Mouse (Mus musculus) cortical plate, adult 2 months (tissue): ENCODE results near the gene Mlip.

Experiments
- CTCF ChIP-seq: fragments of 200-500 bp; IDR thresholded peaks from 2 replicates; pipeline ENCODE4 v1.5.1; 2011; ENCODE audit warnings: mild to moderate bottlenecking, control low read depth, low read length; ENCODE audit not compliant: insufficient read depth; ENCODE audit errors: extremely low read depth
- POLR2A ChIP-seq: fragments of 200-500 bp; IDR thresholded peaks from 2 replicates; pipeline ENCODE4 v1.6.1; 2011; ENCODE audit warnings: mild to moderate bottlenecking, low read length, control low read depth; ENCODE audit not compliant: insufficient read depth; ENCODE audit errors: extremely low read depth

GRCm38 (mm10) chr9:77344318-77344717 is 8.5 kb downstream of the Mlip start:
- TF ChIP-seq POLR2A = no peak
- TF ChIP-seq CTCF = no peak
